Mouse (Mus musculus): ENCODE results near the gene Npnt. TPM values are rescaled to one million over a fixed set of nuclear protein-coding genes. Genes with fewer than 3 reads are reported as not detected.

Gene Npnt
- polyA plus RNA-seq (2012; rRNA removed; ENCODE audit: low replicate concordance) = 2.4 and 8.1 TPM in 2 replicates

DNA sequence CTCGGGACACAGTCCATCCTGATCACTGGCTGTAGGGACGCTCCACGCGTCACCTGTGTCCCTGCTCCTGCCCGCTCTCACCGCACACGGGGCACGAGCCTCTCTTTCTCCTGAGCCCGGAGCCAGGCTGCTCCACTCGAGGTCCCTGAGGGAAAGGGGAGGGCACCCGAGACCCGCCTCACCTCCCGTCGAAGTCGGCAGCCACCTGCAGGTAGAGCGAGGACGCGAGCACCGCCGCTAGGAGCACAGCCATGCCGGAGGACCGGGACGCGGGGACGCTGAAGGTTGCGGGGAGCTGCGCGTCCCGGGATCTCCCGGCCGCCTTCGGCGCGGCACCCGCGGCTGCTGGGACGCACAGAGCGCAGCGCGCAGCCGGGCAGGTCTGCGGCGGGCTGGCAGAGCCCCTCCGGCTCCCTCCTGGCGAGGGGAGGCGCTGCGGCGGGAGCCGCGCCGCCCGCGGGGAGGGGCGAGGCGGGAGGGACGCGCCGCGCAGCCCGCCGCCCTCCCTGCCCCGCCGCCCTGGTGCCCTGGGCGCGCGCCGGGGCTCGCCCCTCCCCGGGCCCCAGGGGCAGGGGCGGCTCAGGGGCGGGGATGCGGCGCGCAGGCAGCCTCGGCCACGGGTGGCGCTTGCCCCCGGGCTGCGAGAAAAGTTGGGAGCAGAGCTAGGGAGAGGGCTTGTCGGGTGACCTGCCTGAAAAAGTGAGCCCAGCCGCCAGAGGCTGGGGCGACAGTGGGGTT is at the start of gene Npnt:
Npnt (minus strand) TSS at position 501 of the 738 bp plus-strand sequence.

Other genes starting within 250 kb of the Npnt start
- gene Ints12, start 141.5 kb upstream of the Npnt start, polyA plus RNA-seq (2012; rRNA removed; ENCODE audit: low replicate concordance) = 3.2 and 9.2 TPM in 2 replicates
- gene Gstcd, start 141.7 kb upstream of the Npnt start, polyA plus RNA-seq (2012; rRNA removed; ENCODE audit: low replicate concordance) = 2.0 and 2.7 TPM in 2 replicates